17 mouse cellular contexts compared by ENCODE assay signal in the genomic region with DNA sequence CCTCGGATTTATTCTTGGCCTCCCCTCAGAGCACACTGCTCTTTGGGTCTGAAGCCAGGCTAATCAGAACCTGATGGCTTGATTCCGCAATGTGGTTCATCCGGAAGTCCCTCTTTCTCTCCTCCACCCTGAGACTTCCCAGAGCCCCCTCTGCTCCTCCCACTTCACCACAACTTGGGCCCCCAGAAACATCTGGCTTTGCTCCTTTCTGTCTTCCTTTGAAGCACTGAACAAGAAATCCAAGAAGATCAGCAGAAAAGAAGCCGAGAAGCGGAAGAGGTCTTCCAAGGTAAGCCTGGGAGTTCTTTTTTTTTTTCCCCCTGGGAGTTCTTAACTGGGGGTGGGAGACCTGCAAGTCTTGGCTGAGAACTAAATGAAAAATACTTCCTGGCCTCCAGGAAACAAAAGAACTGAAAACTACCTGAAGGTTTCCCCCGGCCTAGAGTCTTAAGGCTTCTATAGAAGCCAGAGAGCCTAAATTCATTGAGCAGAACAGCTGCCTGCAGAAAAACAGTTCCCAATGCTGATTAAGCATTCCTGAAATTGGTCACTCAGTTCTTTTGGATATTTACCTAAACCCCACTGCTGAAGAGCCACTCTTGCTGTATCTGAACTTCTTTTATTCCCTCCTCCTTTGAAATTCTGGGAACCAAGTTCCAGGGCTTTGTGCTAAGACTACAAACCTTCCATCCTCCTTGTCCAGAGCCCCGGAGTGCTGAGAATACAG. TPM values are rescaled to one million over a fixed set of nuclear protein-coding genes. Genes with fewer than 3 reads are reported as not detected.
DNase-seq lines count a peak whose midpoint lies in the region; ATAC-seq lines count a peak whose summit lies in the region.
"Had no signal": no experiment of that assay in that cellular context is flagged by ENCODE, and none has a peak within 500 bp of the region (broad histone marks: within the 10 kb centered on the region; RNA-seq: fewer than 3 reads in every experiment).

No protein-coding gene starts in this region.

- H3K9me3 ChIP-seq in heart, embryonic 10.5 days, result no peaks in the 10 kb centered on the region
- no peaks in the 10 kb centered on the region for H3K9me3 ChIP-seq in limb, embryonic 10.5 days (replicated peaks)
- H3K9me3 ChIP-seq: liver, embryonic 13.5 days; neural tube, embryonic 15.5 days had no signal

- DNase-seq in heart, embryonic 10.5 days (ENCODE audit: low spot score), result no peak
- no peak for DNase-seq in heart, adult 8-10 months (ENCODE audit: low spot score)
- DNase-seq in embryo, embryonic 11 days, result peak; percentile 56
- peak; percentile 69 for DNase-seq in limb, embryonic 10.5 days (ENCODE audit: low spot score)
- peak; percentile 49 for DNase-seq in thymus, postnatal 0 days (ENCODE audit: low spot score)
- no peak for DNase-seq in cerebellum, postnatal 10 days
- DNase-seq in gastrocnemius, postnatal 25 days, result no peak
- DNase-seq: adrenal gland, postnatal 36 days; cerebellum, adult 11 months; gastrocnemius, postnatal 36 days; heart, postnatal 10 days; liver, embryonic 13.5 days had no signal

- no peaks in the 10 kb centered on the region for H3K27me3 ChIP-seq in heart, embryonic 10.5 days (ENCODE audit: insufficient read depth, poor library complexity, severe bottlenecking)
- no peaks in the 10 kb centered on the region for H3K27me3 ChIP-seq in limb, embryonic 10.5 days (ENCODE audit: low read depth, poor library complexity, severe bottlenecking)
- H3K27me3 ChIP-seq: neural tube, embryonic 15.5 days had no signal

- H3K4me3 ChIP-seq in heart, embryonic 10.5 days, result no peak overlapping the region
- H3K4me3 ChIP-seq in limb, embryonic 10.5 days, result peak overlapping the region; percentile 61
- H3K4me3 ChIP-seq: liver, embryonic 13.5 days; neural tube, embryonic 15.5 days had no signal

- ATAC-seq in megakaryocyte-erythroid progenitor cell, adult 5-6 weeks (replicated peaks; ENCODE audit: low FRiP score, low TSS enrichment, poor library complexity, severe bottlenecking), result no peak
- ATAC-seq: forebrain, embryonic 16.5 days; inflammation-experienced regulatory T-cells, adult 6 months had no signal

- peak overlapping the region; percentile 10; the same call in 1 of the 2 replicates for H3K27ac ChIP-seq in heart, embryonic 10.5 days
- peak overlapping the region; percentile 88 for H3K27ac ChIP-seq in limb, embryonic 10.5 days
- H3K27ac ChIP-seq: liver, embryonic 13.5 days; neural tube, embryonic 15.5 days had no signal

- H3K36me3 ChIP-seq in heart, embryonic 10.5 days, result no peaks in the 10 kb centered on the region
- H3K36me3 ChIP-seq in limb, embryonic 10.5 days, result peaks cover 9% of the 10 kb centered on the region
- H3K36me3 ChIP-seq: liver, embryonic 13.5 days; neural tube, embryonic 15.5 days had no signal

- 49% methylated on average over 7 of the region's 7 CpGs for WGBS in heart, embryonic 10.5 days
- WGBS in limb, embryonic 10.5 days, result 25% methylated on average over 7 of the region's 7 CpGs

- peaks cover 23% of the 10 kb centered on the region for H3K4me1 ChIP-seq in heart, embryonic 10.5 days
- H3K4me1 ChIP-seq in limb, embryonic 10.5 days, result peaks cover 60% of the 10 kb centered on the region

RNA-seq across cellular contexts. Expression of a gene that starts 26.7 kb away (rescaled TPM):
- polyA plus RNA-seq in heart, embryonic 10.5 days (2016; fragmentation: Nextera tagmentation; extraction: Ambion mirVana), result 74.0 and 80.8 TPM in 2 replicates
- 10 to 100 TPM; 13.0 to 14.9 (median 14.1) TPM for total RNA-seq in heart, adult 8-10 months (2022)
- 156 and 181 TPM in 2 replicates for polyA plus RNA-seq in limb, embryonic 10.5 days (2016; fragmentation: Nextera tagmentation; extraction: Ambion mirVana)
- polyA plus RNA-seq in thymus, postnatal 0 days (2015; fragmentation: Nextera tagmentation; extraction: Ambion mirVana), result 50.9 and 53.8 TPM in 2 replicates
- total RNA-seq in gastrocnemius, postnatal 25 days (2021), result 10 to 100 TPM; 15.3 to 16.0 TPM
- 190 and 191 TPM in 2 replicates for total RNA-seq in megakaryocyte-erythroid progenitor cell, adult 5-6 weeks (2014; fragmentation: Nextera tagmentation)
- 97.0 and 141 TPM in 2 replicates for total RNA-seq in megakaryocyte-erythroid progenitor cell, adult 5-6 weeks (2017)

RNA-seq across cellular contexts. Expression of a gene that starts 29.5 kb away (rescaled TPM):
- 2.7 and 12.6 TPM in 2 replicates for polyA plus RNA-seq in heart, embryonic 10.5 days (2016; fragmentation: Nextera tagmentation; extraction: Ambion mirVana)
- total RNA-seq in heart, adult 8-10 months (2022), result under 1 TPM in 3 of 4 experiments, not detected in 1; 0.17 to 0.25 (median 0.22) TPM
- 12.3 and 13.5 TPM in 2 replicates for polyA plus RNA-seq in limb, embryonic 10.5 days (2016; fragmentation: Nextera tagmentation; extraction: Ambion mirVana)
- polyA plus RNA-seq in thymus, postnatal 0 days (2015; fragmentation: Nextera tagmentation; extraction: Ambion mirVana), result 0.05 TPM in 2 replicates
- total RNA-seq in gastrocnemius, postnatal 25 days (2021), result not detected
- total RNA-seq in megakaryocyte-erythroid progenitor cell, adult 5-6 weeks (2014; fragmentation: Nextera tagmentation), result not detected in 2 replicates
- total RNA-seq in megakaryocyte-erythroid progenitor cell, adult 5-6 weeks (2017), result not detected in 2 replicates
- total RNA-seq: gastrocnemius, postnatal 36 days; monocyte, adult 5-6 weeks had no signal

Comparison
In these comparisons a context has a peak if more than half of its experiments do, and no peak if none do; other contexts are left out.
1. DNase-seq: peak in embryo, embryonic 11 days (single experiment), limb, embryonic 10.5 days (single experiment) and thymus, postnatal 0 days (single experiment); none in heart, embryonic 10.5 days (single experiment), heart, adult 8-10 months (single experiment), cerebellum, postnatal 10 days (0 of 2) and gastrocnemius, postnatal 25 days (single experiment).
2. RNA of a gene that starts 26.7 kb away (total RNA-seq): 97.0 to 191 TPM in megakaryocyte-erythroid progenitor cell, adult 5-6 weeks; 15.3 to 16.0 TPM in gastrocnemius, postnatal 25 days and 13.0 to 14.9 TPM in heart, adult 8-10 months; every median in the first group is over 4 times any median in the second.